Mouse (Mus musculus) cerebellum, adult 9-11 months (tissue): ENCODE results near the gene Nfx1.

Experiments used
- DNase-seq: peaks from one replicate; pipeline ENCODE4 v3.0.0; 2022

Nfx1 gene

DNA sequence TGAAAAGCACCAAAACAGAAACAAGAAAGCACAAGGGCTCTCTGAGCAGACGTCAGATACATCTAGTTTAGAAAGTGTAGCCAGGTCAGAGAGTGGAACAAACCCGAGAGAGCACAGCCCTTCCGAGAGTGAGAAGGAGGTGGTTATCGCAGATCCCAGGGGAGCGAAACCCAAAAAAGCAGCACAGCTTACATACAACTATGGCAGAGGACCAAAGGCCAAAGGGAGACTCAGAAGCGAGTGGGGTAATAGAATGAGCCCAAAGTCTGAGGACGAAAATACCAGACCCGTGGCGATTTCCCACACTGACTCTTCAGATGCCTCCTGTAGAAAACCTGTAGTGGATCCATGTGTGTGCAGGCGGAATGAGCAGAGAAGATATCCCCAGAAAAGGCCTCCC is 5.9 kb downstream of the Nfx1 start:
- no peak for DNase-seq

DNA sequence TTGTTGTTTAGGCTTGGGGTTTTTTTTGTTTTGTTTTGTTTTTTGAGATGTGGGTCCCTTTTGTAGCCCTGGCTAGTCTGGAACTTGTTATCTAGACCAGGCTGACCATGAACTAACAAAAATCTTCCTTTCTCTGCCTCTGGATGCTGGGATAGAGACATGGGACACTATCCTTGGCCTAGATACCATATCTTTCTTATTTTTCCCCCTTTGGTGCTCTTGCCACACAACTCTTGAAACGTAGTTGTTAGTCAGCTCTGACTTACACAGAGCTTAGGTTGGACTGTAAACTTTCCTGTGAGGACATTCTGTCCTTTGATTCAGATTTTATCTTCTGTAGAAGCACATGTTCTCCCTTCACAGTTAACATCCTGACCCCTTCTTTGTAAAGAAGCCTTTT is 8.7 kb downstream of the Nfx1 start:
- no peak for DNase-seq

- no peak for DNase-seq
These were observed 11.8 kb downstream of the Nfx1 start for GRCm38 (mm10) chr4:40982486-40982885.

- DNase-seq: no peak
These were observed 13.0 kb downstream of the Nfx1 start for GRCm38 (mm10) chr4:40983686-40984085.

DNA sequence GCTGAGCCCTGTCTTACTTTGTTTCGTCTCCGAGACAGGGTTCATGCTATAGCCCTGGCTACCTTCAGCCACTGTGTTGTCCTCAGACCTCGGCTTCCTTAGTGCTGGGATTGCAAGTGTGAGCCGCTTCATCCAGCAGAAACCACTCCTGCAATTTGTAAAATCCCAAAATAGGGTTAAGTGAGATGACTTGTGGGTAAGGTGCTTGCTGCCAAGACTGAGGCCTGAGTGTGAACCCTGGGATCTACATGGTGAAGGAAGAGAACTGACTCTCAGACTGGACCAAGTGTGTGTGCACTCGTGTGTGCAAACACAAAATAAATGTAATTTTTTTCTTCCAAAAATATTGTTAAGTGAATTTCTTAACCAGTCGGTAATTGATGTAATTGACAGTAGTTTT is 18.9 kb downstream of the Nfx1 start:
- no peak for DNase-seq

- no peak for DNase-seq
These were observed 25.6 kb downstream of the Nfx1 start for GRCm38 (mm10) chr4:40996302-40996701.

DNA sequence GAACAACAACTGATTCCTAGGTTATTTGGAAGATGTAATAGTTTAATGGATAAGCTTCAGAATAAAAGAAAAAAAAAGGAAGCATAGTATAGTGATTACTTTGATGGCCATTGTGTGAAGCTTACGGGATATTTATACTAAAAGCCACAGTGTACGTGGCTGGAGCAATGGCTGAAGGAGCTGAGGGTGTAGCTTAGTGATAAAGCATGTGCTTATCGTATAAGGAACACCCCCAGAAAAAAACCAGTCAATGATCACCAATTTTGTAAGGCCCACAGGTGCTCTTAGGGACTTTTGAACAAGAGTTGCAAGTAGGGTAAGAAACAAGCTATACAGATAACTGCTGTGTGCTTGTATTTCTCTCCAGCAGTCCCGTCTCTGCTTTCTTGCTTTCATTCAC is 27.2 kb downstream of the Nfx1 start:
- DNase-seq: no peak

GRCm38 (mm10) chr4:41000271-41000670 is 29.6 kb downstream of the Nfx1 start:
- no peak for DNase-seq

- no peak for DNase-seq
These were observed 30.3 kb downstream of the Nfx1 start for GRCm38 (mm10) chr4:41000842-41001639.

GRCm38 (mm10) chr4:41013351-41013750 is 42.6 kb downstream of the Nfx1 start:
- no peak for DNase-seq

DNA sequence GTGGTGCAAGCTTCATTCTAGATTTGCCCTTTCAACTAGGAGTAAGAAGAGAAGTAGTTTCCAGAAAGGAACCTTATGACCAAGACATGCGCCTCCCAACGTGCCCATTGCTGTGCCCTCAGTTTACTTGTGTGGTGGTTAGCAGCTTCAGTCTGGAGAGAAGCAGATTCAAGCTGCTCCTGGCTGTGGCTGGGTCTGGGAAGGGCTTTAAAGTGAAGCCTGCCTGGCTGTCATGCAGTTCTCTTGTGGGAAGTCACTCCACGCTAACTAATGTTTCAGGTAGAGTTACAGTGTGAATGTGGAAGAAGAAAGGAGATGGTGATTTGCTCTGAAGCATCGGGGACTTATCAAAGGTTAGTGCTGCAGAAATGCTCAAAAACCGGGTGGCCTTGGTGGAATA is 45.1 kb downstream of the Nfx1 start:
- DNase-seq: no peak

GRCm38 (mm10) chr4:41021094-41021493 is 50.4 kb downstream of the Nfx1 start:
- no peak for DNase-seq

- no peak for DNase-seq
These were observed 55.5 kb downstream of the Nfx1 start for GRCm38 (mm10) chr4:41026086-41026787.

GRCm38 (mm10) chr4:41027872-41028271 is 57.2 kb downstream of the Nfx1 start:
- no peak for DNase-seq

GRCm38 (mm10) chr4:41028272-41028671 is 57.6 kb downstream of the Nfx1 start:
- DNase-seq: no peak

- no peak for DNase-seq
These were observed 58.7 kb downstream of the Nfx1 start for GRCm38 (mm10) chr4:41029372-41029771.

DNA sequence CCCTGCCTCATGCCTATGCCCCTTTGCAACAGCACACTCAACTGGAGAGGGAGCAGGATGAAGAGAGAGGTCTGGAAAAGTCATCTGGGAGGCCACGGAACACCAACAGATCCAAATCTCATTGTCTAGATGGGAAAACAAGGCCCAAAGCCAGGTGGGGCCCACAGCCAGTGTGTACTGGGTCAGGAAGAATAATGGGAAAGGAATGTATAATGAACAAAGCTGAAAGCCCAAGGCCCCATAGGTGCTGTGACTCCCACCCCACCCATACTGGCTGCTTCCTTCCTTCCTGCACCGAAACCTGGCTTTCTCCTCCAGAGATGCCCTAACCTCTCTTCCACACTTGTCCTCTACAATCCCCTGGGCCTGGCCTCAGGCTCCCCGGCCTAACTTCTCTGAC is 60.5 kb downstream of the Nfx1 start:
- DNase-seq: no peak

DNA sequence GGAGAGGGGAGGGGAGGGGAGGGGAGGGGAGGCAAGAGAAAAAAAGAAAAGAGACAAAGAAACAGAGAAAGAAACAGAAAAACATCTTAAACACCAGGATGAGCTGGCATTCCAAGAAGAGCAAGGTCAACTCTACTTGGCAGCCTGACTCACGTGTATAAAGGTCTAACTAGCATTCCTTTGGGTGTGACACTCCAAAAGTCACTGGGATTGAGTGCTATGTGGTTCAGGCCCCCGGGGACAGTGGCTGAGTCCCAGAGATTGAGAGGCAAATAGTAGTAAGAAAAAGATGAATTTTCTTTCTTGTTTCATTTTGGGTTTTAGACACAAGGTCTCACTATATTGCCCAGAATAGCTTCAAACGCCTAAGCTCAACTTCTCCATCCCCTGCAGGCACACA is 67.2 kb downstream of the Nfx1 start:
- DNase-seq: no peak

GRCm38 (mm10) chr4:41040983-41041382 is 70.3 kb downstream of the Nfx1 start:
- DNase-seq: no peak

- DNase-seq: no peak
These were observed 72.2 kb downstream of the Nfx1 start for GRCm38 (mm10) chr4:41042880-41043279.

GRCm38 (mm10) chr4:41043961-41044360 is 73.3 kb downstream of the Nfx1 start:
- no peak for DNase-seq

GRCm38 (mm10) chr4:41045288-41045687 is 74.6 kb downstream of the Nfx1 start:
- no peak for DNase-seq

DNA sequence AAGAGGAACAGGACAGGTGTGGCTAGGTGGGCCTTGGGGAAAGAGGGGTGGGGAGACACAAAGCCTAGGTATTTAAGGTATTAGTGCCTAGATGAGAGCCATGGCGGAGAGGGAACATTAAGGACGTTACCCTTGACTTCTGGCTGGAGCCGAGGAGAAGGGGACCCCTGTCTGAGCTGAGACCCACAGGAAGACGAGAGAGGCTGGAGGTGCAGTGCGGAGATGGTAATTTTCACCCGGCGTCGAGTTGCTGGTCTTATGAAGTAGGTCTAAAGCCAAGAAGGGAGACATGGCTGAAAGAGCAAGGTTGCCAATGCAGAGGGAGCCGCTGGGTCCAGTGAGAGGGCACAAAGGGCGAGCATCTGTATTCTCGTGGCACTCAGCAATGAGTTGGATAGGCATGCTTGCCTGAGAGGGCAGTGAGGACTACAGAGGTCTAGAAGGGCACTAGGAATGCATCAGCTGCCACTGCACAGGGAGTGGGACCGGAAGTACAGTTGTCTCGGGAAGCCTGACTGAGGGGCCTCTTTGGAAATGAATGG is 75.6 kb downstream of the Nfx1 start:
- no peak for DNase-seq
